Mouse (Mus musculus) ZHBTc4 (cell line): ENCODE data around the gene Cinp.

Experiments
- DNase-seq: peaks from one replicate; pipeline ENCODE4 v3.0.0-alpha.2; 2011; ENCODE audit warnings: low read depth, low spot score

Cinp gene

DNA sequence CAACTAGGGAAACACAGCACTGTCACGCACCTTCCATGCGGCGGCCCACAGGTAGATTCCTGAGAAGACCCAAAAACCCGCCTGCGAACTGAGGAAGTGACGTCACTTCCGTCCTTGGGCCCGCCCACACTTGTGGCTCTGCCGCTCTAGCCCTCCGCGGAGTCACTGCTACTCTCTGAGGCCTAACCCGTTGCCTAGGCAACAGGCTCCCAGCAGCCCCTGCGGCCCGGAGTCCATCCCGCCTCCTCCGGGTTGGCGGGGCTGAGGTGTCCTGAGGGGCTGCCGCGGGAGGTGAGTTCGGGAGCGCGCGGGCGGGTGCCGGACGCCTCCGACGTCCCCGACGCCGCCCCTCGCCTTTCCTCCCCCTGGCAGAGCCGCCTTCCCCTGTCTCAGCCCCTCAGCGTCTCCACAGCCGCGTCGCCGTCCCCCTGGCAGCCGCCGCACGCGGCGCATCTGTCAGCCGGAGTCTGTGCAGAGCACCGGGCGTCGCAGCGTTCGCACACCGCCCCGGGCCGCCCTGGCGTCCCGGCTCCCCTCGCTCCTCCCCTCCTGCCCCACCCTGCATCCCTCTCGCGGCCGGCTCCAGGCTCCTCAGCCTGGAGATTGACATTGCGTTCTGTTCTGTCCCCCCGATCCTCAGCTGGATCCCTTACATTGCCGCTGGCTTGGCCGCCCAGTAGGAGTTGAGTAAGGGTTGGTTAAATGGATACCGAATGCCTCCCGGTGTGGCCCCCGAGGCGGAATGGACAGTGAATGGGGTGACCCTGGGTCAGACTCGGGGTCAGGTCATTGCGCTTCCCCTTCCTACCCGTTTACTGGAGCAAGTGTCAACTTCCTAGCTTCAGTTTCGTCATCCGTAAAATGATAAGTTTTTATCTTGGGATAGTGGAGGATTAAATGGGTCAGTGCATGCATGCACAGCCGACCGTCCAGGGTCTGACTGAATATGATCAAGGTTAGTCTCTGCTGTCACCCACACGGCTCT lies at the start of gene Cinp, which contains the start of gene Tecpr2:
Gene Cinp, minus strand, starts transcription at position 110 of the 985 bp plus-strand sequence.
Gene Tecpr2, plus strand, starts transcription at position 229 of the 985 bp plus-strand sequence.
- DNase-seq, result peak; percentile 99

DNA sequence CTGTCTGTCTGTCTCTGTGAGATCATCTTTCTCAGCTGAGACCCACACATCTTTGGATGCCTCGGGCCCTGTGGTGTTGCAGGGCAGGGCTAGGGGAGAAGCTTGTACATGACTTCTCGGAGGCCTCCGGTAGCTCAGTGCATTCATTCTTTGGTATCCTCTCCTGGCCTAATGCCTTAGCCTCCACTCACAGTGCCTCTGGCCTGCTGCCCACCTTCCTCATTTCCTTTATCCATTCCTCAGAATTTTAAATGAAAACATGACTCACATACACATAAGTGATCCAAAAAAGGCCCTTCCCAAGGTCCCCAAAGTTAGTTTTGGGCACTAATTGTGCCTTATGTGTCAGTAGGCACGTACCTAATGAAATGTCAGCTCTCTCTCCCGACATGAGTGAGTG lies 48.6 kb upstream of the Cinp start:
- no peak for DNase-seq

DNA sequence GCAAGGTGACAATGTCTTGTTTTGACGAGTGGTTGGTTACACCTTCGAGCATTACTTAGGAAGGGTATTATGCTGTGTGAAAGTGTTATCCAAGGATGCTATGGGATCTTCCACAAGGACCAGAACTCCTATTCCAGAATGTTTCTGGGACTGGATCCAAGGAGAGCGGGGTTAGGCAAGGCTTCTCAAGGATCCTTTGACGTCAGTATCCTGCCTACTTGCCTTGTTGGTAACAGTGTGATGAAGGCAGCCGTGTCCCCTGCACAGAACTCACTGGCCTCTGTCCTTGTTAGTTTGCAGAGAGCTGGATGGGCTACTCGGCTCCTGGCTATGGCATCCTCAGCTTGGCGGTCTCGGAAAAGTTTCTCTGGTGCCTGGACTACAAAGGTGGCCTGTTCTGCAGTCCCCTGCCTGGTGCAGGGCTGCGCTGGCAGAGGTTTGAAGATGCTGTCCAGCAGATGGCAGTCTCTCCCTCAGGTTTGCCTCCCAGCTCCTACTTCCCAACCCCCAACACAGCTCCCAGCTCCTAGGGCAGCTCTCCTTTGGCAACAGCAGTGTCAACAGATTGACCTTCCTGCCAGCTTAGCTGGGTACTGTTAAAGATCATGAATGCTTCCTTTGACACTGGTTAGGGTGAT lies 47.2 kb upstream of the Cinp start:
- DNase-seq, result peak; percentile 83

DNA sequence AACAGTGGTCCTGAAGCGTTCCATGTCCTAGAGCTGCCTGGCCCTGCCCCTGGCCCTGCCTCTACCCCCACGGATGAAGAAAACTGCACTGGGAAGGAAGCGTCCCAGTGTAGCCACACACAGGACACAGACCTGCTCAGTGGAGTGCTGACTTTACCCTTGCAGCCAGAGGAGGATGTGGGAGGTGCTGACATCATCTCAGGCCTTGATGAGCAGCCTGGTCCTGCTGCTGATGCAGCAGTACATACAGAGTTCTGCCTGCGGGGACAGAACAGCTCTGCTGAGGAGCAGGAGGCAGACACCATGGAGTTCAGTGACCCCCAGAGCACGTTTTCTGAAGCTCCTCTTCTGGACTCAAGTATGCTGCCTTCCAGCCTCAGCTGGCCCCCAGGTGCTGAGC lies 43.9 kb upstream of the Cinp start:
- no peak for DNase-seq

DNA sequence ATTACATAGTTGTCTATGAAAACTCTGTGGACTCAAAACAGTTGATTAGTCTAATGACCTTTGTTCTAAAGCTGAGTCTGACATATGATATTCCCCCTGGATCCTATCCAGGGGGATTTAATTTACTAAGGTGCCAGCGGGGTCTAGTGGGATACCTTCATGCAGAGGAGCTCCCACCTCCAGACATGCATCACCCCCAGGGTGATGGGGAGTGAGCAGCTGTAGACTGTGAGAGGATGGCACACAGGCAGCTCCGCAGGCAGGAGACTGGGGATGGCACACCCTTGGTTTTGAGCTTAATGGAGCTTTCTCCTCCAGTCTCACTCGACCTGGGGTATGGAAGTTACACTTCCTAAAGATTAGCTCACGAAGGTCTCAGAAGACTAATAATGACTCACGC lies 32.6 kb upstream of the Cinp start:
- DNase-seq, result no peak

DNA sequence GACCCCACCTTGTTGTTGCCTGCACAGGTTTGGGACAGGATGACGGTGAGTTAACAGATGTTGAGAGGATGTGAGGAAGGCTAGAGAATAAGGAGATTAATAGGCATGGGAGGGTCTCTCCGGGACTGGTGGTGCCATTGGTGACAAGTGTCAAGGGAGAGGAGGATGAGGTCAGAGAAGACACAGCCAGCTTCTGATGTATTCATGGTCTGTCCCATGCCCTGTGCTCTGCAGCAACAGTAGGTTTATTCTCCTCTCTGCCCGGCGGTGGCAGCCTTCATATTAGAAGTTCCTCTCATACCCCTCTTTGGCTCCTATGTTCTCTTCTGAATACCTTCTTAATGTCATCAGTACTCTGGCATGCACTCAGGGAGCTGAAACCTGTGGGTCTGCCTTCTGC lies 31.3 kb upstream of the Cinp start:
- DNase-seq, result no peak

DNA sequence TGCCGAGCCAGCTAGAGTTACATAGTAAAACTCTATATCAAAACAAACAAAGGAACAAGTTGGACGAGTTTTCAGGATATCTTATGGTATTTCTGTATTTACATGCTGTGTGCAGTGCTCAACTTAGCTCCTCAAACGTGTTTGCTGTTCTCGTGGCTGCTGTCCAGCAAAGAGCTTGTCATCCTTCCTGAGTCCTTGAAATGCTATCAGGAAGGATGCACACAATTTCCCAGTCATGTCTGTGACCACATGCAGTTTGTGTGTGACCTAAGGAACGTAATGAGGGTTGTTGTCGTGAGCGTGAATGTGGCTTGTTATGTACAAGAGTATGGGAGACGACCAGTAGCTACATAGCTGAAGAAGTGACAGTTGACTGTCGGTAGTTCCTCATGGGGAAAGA lies 26.8 kb upstream of the Cinp start:
- DNase-seq, result no peak

DNA sequence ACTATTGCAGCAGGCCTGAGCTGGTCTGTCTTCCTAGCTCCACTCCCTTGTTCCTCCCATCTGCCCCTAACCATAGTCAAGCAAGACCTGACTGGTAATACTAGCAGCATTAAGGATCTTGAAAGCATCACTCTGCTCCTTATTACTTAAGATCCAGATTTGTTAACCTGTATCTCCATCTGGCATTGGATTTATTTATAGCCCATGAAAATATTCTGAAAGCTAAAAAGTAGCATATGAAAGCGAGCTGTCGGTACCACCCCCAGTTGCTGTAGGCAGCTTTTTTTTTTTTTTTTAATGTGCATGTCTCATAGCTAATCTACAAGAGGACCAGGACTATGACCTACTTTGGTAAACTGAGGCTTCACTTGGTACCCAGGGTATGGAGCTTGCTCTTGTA lies 21.0 kb upstream of the Cinp start:
- no peak for DNase-seq

DNA sequence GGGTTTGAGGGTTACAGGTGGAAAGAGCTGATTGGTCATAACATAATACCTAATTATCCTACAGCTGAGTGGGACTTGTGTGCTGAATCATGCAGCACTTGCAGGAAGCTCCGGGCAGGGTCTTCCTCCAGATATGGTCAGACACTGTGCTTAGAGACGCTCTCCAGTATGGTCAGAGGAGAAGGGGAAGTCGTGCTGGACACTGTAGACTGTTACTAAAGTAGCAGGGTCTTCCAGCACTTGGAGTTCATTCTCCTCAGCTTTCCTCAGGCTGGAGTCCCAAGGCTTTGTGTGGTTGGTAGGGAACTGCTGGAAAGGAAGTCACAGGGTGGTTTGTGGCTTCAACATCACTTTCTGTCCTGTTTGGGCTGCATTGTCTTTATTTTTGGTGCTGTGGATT lies 18.9 kb upstream of the Cinp start:
- DNase-seq, result no peak

DNA sequence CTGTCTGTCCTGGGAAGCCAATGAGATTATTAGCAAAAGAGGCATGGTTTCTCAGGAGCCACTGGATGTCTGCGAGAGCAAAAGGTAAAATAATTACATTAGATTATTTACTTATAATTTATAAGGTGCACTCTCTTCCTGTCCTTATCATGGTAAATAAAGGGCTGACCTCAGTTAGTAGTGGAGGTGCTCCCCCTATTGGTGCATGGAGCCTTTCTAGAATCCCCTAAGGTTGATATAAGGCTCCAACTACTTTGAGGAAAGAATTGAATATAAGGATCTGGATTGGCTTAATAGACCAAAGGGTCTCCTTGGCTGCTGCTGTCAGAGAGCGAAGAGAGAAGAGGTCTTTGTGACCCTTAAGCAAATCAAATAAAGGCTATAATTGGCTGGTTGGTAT lies 14.6 kb upstream of the Cinp start:
- no peak for DNase-seq

DNA sequence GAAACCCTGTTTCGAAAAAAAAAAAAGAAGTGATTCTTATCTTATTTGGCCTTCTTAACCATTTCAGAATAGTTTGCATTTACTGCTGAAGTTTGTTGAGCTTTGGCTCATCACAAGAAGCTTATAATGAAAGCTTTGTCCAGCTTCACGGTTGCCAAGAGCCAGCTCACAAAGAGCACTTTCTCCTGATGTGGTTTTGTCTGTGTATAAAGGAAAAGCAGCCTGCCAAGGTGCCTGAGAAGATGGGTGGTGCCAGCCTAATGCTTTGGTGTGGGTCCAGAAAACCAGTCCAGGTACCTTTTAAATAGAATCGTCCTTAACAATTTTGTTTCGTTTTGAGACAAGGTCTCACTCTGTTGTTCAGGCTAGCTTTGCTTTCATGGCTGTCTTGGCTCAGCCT lies 13.2 kb upstream of the Cinp start:
- DNase-seq, result no peak

DNA sequence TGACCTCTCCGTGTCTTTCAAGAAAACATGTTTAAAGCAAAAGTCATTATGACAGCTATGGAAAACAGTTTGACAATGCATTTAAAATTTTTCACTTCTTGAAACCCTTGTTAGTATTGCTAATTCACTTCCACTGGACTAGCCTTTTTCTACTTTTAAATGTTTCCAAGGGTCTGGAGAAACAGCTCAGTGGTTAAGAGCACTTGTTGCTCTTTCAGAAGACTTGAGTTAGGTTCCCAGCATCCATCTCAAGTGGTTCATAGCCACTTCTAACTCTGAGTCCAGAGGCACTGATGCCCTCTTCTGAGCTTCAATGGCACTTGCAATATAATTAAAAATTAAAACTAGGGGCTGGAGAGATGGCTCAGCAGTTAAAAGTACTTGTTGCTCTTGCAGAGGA lies 2.9 kb upstream of the Cinp start:
- no peak for DNase-seq

DNA sequence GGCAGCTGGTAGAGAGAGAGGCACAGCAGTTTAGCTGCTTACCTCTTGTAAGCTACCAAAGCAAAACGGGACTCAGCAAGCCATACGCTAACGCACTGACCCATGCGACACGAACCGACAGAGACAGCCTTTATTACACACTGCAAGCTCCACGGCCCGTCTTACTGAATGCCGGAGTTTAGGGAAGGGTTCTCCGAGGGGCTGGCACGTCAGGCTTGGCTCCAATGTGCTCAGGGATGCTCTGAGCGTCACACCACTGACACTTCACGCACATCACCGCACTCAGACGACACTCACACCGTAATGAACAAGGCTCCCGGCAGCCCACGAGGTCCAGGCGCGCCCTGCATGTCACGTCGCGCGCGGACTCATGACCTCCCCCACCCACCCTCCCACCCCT lies 339 bp downstream of the Cinp start:
- DNase-seq, result no peak

DNA sequence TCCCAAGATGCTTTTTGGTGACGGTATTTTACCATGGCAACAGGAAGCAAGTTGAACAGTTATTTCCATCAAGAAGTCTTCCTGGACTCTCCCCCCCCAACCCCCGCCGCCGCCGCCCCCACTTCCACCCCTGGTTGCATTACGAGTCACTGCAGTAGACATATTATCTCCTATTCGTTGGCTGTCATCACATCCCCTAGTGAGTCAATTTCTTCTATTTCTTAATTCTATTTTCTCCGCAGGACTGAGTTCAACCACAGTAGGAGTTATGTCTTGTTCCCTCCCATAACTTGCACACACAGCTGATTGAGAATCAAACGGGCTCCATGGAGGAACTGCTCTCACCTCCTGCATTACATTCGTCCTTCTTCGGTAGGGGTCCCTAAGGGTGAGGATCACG lies 839 bp downstream of the Cinp start:
- no peak for DNase-seq

DNA sequence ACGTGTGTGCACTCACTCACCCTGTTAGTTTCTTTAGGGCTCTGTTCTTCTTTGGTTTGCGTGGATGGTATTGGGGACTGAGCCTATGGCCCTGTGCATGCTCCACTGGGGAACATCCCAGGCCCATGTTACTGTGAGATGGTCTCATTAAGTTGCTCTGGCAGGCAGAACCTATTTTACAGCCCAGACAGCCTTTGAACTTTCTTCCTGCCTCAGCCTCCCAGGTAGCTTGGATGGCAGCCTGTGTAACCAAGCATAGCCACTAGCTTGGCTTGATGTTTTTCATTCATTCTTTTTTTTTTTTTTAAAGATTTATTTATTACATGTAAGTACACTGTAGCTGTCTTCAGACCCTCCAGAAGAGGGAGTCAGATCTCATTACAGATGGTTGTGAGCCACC lies 3.7 kb downstream of the Cinp start:
- no peak for DNase-seq

DNA sequence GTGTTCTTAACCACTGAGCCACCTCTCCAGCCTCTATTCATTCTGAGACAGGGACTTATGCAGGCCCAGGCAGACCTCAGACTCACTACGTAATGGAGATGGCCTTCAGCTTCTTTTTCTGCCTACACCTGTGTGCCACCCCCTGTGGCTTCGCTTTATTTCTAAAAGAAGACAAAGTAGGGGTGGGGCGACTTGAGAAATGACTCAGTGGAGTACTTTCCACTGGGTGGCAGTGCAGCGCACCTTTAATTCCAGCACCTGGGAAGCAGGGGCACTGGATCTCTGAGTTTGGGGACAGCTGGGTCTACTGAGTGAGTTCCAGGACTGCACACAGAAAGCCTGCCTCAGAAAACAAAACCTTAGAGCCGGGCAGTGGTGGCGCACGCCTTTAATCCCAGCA lies 6.7 kb downstream of the Cinp start:
- peak; percentile 94 for DNase-seq

DNA sequence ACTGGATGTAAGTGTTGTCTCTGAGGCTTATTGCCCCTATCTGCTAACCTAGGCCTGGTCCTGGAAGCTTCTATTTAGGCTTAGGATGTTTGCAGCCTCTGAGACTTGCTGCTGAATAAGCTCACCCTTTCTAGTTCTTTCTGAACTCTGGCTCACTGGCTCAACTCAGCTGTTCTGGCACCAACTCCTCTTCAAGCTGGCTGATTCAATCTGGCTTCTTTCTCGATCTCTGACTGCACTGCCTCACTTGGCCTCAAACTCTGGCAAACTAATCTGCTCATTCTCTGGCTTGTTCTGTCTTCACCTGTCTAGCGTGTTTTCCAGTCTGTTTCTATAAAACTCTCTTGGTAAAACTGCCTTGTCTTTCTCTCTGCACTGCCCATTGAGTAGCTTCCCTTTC lies 13.6 kb downstream of the Cinp start:
- DNase-seq, result no peak

DNA sequence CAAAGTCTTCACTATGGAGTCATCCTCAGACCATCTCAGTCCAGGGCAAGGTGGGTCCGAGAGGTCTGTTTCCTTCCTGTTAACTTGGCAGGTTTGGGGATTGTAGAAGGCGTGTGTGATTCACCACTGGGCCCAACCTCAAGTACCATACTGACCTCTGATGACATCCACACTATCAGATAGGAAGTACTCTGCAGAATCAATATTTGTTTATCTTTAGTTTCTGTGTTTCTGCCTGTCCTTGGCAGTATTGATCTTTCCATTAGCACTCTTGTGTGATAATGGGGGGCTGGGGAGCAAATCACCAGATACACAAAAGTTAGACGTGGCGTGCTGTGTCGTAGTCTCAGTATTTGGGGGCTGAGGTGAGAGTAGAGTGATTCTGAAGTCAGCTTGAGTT lies 17.7 kb downstream of the Cinp start:
- no peak for DNase-seq

DNA sequence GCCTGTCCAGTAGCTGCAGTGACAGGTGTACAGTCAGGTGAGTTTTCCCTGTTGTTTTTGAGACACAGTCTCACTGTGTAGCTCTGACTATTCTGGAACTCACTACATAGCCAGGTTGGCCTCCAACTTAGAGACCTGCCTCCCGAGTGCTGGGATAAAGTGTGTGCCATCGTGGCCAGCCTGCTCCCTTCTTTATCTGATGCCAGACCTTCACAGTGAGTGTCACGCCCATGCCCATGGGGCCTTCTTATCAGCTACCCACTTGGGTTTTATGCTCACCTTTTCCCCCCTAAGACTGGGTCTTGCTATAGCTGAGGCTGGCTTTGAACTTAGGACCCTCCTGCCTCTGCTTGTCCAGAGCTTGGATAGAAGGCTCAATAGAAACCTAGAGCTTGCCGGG lies 18.8 kb downstream of the Cinp start:
- no peak for DNase-seq

DNA sequence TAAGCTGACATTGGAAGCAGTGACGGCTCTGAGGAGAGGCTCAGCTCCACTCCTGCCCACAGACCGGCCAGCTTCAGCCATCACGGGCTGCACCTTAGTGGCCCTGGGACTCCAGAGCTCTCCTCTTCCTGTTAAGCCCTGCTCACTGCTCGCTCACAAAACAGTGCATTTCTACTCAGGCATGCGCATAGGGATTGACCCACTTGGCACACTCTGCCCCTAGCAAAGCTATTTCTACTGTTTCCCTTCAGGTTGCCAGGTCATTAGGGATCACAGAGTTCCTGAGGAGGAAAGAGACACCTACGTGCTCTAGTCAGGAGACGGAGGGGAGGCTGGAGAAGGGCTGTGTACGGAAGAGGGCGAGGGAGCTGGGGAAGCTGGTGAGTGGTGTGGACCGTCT lies 23.0 kb downstream of the Cinp start:
- DNase-seq, result no peak

DNA sequence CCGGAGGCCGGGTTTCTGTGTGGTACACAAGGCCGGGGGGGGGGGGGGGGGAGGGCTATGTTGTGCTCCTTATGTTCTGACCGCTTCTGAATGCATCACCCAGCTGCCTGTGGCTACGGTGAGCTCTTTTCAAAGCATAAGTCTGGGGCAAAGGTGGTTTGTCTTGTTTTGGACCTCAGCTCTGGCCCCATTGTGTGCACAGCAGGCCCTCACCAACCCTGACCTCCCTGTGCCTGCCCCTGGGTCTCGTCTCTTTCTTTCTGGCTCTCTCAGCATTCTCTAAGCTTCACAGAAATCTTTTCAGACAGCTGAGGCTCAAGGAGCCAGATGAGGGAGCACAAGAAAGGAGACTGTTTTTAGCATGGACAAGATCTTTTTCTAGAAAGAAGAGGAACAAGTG lies 23.4 kb downstream of the Cinp start:
- no peak for DNase-seq

DNA sequence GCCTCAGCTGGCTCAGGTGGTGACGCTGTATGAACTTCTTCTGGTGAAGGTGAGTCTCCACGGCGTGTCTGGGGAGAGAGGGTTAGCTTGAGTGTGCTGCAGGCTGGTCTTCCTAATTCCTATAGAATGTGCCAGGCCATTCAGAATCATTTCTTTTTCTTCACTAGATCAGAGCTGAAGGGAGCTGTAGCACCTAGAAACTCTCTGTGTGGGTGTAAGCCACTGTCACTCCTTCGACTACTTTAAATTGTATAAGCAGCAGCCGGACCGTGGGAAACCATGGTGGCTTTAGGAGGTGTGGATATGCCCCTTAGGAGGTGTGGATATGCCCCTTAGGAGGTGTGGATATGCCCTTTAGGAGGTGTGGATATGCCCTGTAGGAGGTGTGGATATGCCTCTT lies 24.9 kb downstream of the Cinp start:
- no peak for DNase-seq

DNA sequence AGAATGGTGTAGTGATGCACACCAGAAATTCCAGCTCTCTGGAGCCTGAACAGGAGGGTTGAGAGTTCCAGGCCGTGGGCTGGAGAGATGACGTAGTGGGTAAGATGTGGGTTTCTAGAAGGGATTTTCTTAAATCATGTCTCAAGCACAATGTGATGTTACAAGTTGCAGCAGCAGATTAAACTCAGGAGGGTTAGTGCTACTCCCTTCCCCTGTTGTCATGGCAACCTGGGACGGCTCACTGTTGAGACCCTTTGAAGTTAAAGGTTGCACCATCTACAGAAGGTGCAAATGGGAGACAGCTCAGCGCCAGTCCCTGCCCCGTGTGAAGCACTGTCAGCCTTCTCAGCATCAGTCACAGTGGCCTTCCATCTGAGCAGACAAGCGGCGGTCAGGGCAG lies 27.7 kb downstream of the Cinp start:
- DNase-seq, result peak; percentile 73
